Mouse (Mus musculus): ENCODE measurements around the gene Fxr2.

The Fxr2 gene

DNA sequence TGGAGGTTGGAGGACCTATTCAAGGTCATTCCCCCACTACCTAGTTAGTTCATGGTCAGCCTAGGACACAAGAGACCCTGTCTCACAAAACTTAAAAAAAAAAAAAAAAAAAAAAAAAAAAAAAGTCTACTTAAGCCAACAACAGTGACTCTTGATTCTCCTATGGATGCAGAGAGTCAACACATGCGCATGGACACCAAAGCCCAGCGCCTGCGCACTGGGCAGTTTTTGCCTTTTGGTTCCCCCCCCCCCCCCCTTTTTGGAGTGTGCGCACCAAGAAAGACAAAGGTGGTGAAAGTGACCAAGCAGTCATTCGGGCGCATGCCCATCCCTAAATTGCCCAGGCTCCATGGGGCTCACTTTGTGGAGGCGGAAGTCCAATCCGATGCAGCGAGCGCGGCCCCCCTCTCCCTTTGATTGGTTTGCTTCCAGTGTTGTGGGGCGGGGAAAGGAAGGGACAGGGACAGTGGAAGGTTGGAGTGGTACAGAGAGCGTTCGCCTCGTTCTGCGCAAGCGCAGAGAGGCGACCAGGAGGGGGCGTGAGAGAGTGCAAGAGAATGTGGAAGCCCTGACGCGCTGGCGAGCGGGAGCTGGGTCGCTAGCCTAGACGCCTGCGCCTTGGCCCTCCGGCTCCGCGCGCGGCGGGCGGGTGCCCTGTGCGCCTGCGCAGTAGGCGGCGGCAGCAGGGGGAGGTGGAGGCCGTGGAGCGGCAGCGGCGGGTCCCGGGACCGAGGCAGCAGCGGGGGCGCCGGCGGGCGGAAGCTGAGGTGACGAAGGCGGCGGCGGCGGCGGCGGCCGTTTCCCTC lies at the start of gene Fxr2:
Gene Fxr2 (plus strand): TSS at position 707 of the 806 bp plus-strand sequence.
- peak; percentile 100 for DNase-seq (ENCODE audit: low read depth, low spot score)

DNA sequence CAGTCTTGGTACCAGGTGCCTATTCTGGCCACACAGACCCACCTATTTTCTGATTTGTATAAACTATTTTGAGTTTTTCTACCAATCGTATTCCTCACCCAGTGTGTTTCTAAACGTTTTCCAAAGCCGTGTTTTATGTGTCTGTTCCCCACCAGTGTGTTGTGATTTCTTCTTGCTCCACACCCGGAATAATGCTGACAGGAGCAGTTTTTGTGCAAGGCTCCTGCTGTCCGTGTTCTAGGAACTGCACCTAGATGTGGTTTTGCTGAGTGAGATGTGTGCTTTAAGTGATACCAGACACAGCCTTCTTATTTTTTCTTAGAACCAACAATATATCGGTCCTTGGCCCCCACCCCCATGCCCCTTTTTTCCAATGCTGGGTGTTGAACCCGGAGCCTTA lies 48.8 kb upstream of the Fxr2 start:
- no peak for DNase-seq (ENCODE audit: low read depth, low spot score)

DNA sequence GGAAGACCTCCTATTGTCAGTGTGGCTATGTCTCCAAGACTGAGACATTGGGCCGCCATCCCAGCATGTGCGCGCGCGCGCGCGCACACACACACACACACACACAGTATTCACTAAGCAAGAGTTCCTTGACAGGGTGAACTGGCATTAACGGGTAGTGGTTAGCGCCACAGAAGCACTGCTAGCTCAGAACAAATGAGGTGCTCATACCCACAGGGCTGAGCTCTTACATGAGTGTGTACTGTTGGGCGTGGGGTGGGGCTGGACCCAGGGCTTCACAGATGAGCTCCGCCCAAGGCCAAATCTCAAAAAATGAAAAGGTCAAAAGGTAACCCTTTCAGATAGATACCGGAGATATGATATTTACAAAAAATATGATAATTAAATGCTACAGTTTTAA lies 47.9 kb upstream of the Fxr2 start:
- no peak for DNase-seq (ENCODE audit: low read depth, low spot score)

DNA sequence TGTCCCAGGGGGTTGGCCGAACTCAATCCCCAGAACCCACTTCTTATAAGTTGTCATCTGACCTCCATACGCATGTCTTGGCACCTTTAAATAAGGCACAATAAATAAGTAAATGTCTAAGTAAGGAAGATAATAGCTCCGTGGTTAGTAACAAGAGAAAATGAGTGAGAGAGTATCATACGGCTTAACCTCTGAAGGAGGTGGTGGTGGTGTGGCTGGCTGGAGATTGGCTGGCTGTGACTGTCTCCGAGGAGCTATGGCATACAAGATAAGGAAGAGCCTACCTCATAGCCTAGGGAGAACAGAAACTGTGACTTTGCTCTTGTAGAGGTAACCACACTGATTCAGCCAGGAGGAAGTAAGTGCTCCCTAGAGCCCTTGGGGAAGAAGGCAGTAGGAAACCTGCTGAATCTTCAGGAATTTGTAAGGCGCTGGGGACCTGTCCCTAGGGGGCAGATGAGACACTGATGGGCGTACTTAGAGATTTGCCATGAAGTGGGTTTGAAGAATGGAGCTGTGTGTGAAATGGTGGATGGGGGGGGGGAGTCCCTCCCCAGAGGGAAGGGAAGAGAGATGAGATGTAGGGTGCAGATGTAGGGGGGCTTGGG lies 47.0 kb upstream of the Fxr2 start:
- no peak for DNase-seq (ENCODE audit: low read depth, low spot score)

DNA sequence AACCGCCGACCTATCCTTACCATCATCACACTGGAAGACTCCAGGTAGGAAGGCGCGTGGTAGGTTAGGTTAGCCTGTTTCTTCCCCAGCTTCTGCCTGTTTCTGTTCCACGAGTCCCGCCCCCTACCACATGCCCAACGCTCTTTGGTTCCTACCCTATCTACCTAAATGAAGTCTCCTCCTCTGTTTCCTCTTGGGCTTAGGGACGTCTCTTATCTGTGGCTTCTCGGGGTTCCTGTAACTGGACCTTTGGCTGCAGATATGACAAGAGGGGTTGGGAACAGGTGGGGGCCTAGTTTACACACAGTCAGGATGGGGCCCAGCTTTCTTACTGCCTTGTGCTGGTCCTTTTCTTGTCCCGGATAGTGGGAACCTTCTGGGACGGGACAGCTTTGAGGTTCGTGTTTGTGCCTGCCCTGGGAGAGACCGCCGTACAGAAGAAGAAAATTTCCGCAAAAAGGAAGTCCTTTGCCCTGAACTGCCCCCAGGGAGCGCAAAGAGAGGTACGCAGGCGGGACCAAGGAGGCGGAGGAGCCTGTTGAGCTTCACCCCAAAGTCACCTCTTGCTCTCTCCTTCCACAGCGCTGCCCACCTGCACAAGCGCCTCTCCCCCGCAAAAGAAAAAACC lies 43.5 kb upstream of the Fxr2 start:
- no peak for DNase-seq (ENCODE audit: low read depth, low spot score)

DNA sequence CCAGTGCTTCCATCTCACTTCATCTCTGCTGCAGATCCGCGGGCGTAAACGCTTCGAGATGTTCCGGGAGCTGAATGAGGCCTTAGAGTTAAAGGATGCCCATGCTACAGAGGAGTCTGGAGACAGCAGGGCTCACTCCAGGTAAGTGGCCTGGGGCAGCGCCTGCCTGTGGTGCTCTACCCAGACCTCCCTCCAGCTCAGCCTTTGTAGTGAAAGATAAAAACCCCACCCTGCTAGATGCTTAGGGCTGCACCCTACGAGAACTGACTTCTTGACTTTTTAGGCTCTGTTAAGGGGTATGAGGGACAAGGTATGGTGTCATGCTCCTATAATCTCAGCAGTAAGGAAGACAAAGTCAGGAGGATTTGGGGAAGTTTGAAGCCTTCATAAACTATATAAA lies 42.2 kb upstream of the Fxr2 start:
- DNase-seq (ENCODE audit: low read depth, low spot score), result no peak

DNA sequence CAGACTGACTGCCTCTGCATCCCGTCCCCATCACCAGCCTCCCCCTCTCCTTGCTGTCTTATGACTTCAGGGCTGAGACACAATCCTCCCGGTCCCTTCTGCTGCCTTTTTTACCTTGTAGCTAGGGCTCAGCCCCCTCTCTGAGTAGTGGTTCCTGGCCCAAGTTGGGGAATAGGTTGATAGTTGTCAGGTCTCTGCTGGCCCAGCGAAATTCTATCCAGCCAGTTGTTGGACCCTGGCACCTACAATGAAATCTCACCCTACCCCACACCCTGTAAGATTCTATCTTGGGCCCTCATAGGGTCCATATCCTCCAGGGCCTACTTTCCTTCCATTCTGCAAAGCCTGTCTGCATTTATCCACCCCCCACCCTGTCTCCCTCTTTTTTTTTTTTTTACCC lies 41.4 kb upstream of the Fxr2 start:
- DNase-seq (ENCODE audit: low read depth, low spot score), result peak; percentile 73

DNA sequence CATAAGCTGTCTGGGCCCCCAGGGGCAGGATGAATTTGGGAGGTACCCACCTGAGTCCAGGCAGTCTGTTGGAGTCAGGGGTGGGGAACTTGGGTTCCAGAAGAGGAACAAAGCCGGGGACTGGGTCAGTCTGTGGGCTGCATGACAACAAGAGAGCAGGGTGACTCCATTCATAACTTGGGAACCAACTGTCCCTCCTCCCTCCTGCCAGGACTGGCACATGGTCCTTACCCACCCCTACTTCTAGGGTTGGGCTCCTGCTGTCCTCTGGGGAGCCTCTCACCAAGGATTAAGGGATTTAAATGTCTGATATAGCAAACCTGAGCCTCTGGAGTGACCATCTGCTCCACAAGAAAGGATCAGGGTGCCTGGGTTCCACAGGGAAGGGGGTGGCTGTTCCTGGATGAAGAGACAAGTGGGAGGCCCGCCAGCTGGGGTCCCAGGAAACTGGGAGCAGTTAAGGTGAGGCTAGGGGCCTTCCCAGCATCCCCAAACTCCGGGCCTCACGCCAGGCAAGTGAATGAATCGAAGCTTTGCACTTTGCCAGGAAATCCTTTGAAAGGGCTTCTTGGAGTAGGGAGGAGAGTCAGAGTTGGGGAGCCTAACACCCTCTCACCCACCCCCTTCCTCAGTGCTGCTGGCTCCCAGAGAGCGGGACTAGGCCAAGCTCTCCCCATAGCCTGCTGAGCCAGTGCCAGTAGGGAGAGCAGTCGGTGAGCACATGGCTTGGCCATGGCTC lies 40.7 kb upstream of the Fxr2 start:
- DNase-seq (ENCODE audit: low read depth, low spot score), result peak; percentile 76

DNA sequence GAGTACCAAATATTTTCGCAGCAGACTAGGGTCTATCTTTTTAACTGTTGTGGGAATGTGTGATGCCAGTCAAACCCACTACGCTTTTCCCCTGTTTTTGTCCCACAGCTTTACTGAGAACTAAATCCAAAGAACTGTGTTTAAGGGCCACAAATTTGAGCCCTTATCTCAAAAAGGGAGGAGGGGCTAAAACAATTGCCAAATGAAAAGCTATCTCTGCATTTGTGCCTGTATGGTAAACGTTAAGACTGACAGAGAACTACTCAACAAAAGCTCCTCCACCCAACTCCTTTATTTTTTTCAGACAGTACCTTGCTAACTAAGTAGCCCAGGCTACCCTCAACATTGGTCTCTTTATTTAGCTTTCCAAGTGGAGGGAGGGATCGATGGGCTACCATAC lies 40.0 kb upstream of the Fxr2 start:
- DNase-seq (ENCODE audit: low read depth, low spot score), result no peak

DNA sequence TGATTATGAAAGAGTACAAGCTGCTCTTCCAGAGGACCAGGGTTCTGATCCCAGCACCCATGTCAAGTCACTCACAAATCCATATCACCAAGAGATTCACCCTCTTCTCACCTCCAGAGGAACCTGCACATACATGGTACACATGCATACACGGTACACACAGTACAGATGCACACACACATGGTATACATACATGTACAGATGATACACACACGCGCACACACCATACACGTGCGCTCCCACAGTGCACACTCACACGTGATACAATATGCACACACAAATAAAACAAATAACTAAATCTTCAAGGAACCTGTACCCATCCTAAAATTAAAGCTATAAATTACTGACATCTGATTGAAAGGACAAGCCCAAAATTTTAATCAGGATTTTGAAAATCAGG lies 37.9 kb upstream of the Fxr2 start:
- no peak for DNase-seq (ENCODE audit: low read depth, low spot score)

DNA sequence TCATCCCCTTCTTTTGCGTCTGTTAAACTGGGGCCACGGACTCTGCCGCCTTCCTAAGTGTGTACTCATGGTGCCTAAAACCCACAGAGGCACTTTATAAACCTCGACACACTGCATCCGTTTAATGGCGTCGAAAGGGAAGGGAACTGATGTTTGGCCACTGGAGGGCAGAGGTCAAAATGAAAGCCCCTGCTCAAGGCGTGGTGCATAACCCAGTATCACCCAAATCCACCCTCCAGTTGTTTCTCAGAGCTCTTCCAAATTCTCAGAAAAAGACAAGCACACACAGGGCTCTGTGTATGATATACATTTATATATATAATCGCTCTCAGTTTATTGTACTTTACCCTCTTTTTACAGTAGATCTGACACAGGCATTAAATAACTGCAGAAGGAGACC lies 33.4 kb upstream of the Fxr2 start:
- DNase-seq (ENCODE audit: low read depth, low spot score), result no peak

DNA sequence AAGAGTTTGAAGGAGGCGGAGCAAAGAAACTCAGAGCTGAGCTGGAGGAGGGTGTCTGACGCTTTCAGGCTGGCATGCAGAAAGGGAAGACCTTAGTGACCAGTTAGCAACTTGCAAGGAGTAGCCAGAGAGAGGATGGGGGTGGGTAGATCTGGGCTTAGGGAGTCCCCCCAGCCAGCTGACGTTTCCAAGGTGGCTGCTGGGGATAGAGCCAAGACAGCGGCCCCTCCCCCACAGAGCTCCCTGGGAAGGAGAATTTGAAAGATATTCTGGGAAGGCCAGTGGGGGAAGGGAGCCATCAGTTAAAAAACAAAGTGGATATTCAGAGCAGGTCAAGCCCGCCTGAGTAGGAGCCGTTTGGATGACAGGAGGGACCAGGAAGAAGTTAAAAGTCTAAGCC lies 32.7 kb upstream of the Fxr2 start:
- peak; percentile 67 for DNase-seq (ENCODE audit: low read depth, low spot score)

DNA sequence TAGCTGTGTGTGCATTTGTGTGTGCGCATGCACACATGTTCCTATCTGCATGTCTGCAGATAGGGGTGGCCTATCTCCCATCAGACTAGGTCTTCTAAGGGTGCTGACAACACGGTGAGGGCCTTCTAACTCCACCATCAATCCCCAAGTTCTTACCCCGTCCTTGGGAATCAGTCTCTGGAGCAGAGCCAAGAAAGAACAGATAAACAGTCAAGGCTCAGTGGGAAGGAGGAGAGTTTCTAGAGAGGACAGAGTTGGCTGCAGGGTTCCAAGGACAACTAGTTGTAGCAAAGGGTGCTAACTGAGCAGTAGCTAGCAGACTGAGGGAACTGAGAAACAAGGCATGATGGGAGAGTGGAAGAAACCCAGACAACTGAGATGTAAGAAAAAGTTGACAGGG lies 31.0 kb upstream of the Fxr2 start:
- no peak for DNase-seq (ENCODE audit: low read depth, low spot score)

DNA sequence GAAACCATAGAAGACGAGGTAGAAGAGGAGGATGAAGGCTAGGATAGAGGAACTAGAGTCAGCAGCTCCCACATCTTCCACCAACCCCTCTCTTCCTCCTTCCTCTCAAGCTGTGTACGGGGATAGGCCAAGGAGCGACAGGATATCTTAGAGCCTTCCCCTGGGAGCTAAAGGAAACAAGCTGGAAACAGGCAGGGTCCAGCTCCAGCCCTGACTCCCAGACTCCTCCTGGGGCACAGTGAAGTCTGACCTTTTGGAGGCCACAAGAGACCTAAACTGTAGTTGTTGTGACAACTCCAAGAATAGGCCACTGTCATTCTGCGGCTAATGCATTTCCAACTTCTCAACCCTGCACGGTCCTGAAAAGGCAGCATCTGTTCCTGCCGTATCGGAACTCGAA lies 29.3 kb upstream of the Fxr2 start:
- DNase-seq (ENCODE audit: low read depth, low spot score), result no peak

DNA sequence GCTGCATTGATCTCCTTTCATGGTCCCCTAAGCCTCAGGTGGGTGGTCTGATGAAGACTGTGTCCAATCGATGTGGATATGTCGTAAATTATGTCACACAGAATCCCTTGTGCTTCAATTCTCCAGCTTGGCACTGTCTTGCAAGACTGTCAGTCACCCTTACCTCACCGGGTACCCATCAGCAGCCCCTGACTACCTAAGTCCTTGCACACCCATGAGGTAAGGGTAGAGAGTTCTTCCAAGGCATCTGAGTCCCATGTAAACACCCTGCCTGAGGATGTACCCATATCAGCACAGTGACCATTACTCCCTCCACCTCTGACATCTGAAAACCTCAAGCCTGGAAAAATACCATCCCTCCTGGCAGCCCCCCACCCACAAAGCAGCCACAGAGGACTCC lies 28.4 kb upstream of the Fxr2 start:
- no peak for DNase-seq (ENCODE audit: low read depth, low spot score)

DNA sequence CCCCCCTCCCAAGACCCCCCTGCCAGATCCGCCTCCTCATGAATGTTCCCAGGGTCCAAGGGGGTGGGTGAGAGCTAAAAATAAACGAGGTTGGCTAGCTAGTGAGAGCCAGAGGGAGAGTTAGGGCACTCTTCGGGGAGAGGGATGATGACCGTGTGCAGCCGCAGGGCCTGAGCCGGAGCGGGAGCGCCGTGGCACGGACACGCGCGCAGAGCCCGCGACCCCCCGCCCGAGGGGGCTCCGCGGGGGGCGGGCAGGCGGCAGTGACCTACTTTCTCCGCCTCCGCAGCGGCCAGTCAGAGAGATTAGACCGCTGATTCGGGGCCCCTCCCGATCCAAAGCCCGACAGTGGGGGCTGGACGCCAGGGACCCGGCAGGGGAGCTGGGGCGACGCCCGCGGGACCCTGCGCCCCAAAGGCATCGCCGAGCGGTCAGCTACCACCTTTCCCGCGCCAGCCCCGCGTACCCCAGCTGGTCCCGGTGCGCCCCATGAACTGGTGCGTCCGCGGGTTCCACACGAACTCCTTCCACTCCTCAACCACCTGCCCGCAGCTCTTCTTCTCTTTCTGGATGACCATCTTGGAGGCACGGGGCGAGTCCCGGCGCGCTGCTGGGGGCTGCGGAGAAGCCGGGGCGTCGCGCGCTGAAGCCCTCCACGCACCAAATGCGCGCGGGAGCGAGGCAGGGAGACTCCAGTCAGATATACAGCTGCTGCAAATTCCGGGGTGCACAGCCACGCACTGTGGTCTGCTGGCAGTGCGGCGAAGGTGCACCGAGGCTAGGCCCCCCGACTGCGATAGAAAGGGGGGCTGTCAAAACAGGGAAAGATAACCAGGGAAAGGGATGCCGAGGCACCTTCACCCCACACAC lies 27.8 kb upstream of the Fxr2 start:
- no peak for DNase-seq (ENCODE audit: low read depth, low spot score)

DNA sequence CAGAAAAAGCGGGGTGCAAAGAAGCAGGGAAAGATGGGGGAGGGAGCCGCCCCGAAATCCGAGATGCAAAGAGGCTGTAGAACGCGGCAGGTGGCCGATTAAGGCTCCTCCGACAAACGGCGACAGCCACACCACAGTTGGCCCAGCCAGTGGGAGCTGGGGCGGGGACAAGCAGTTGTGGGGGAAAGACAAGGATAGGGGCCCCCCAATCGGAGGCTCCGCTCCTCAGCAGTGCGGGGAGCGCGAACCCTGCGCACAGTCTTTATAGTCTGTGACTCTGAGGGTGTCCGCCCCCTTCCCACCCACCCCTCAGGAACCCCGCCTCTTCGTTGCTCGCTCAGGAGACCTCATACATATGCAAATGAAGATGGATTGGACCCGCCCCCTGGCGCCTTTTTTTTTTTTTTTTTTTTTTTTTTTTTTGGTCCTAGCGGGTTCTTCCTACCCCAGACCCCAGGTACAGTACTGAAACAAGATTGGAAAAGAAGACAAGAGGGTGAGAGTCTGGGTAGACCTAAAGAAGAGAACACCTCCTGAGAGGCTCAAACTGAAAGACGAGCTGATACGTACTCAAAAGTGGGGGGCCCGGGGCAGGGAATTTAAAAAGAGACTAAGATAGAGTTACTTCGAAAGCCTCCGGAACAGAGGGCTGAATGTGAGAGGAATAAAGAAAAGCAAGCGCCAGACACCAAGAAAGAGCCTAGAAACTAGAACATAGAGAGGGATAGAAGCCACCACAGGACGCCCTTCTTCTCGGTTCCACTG lies 26.9 kb upstream of the Fxr2 start, which contains the start of gene Atp1b2:
Gene Atp1b2 (minus strand): TSS at position 217 of the 765 bp plus-strand sequence.
- peak; percentile 88 for DNase-seq (ENCODE audit: low read depth, low spot score)

DNA sequence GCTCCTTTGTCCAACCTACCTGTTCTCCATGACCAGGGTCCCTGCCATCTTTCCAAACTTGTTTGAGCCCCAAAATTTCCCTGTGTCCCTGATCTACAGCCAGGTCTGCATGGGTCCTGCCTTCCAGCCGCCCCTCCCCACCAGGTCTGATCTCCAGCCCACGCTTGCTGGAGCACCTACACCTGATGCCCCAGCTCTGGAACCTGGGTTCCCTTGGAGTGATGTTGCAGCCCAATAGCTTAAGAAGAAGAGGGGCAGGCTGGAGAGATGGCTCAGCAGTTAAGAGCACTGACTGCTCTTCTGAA lies 26.3 kb upstream of the Fxr2 start:
- no peak for DNase-seq (ENCODE audit: low read depth, low spot score)

DNA sequence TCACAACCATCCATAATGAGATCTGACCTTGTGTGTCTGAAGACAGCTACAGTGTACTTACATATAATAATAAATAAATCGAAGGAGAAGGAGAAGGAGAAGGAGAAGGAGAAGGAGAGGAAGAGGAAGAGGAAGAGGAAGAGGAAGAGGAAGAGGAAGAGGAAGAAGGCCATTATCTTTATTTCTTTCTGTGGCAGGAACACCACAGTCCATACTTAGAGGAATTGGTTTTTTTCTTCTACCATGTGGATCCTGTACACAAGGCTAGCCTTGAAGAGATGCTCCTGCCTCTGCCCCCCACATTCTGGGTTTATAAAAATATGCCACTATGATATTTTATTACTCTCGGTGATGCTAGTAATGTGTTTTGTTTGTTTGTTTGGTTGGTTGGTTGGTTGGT lies 26.0 kb upstream of the Fxr2 start:
- DNase-seq (ENCODE audit: low read depth, low spot score), result no peak

DNA sequence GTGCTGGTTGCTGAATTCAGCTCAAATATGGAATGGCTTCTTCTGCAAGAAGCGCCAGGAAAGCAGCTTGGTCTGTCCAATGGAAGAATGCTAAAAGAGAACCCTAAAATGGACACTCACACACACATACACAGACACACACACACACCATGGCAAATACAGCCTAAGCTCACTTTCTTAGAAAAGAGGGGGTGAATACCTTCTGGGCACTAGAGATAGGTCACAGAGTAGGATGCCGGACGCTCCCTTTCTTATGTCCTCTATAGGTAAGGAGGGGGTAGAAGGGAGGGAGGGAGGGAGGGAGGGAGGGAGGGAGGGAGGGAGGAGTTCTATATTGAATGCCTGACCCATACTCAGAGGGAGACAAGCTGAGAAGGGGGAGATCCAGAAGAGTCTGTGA lies 24.3 kb upstream of the Fxr2 start:
- DNase-seq (ENCODE audit: low read depth, low spot score), result no peak

DNA sequence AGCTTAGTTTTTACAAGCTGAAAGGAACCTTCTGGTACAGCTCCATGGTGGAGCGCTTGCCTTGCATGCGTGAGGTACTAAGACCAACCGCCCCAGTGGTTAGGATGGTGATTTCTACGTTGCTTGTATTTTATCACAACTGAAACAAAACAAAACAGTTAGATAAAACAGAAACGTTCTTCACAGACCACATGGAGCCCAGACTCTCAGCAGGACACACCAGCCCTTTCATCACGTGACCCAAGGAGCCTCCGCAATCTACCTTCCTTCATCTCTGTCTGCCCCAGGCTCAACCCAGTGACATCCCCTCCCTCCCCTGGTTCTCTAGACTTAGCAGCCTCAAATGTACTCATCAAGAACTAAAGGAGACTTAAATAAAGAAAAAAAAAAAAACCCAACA lies 23.4 kb upstream of the Fxr2 start:
- DNase-seq (ENCODE audit: low read depth, low spot score), result no peak

All from skeletal muscle tissue, adult 2 months (tissue).